Mouse (Mus musculus): ENCODE measurements around the gene Ctbs. TPM values are rescaled to one million over a fixed set of nuclear protein-coding genes. Genes with fewer than 3 reads are reported as not detected.

Ctbs gene
- polyA plus RNA-seq (2012; rRNA removed) = 4.4 and 4.5 TPM in 2 replicates

- Histone ChIP-seq H3K27ac (ENCODE audit: insufficient read depth, low read length) (peak within 1 kb of the TSS; percentile 54), H3K4me1 (ENCODE audit: control insufficient read depth, insufficient read depth, low read length) (no peaks in the 10 kb centered on the region), H3K4me3 (ENCODE audit: insufficient read depth, low read length) (peak within 1 kb of the TSS; percentile 73)
- no peak for TF ChIP-seq CTCF (IDR thresholded peaks at IDR 0.05; ENCODE audit: extremely low read depth, insufficient read depth, low read length)
- TF ChIP-seq POLR2A (IDR thresholded peaks at IDR 0.05; ENCODE audit: extremely low read depth, insufficient read depth, low read length) = no peak
These were observed at the start of gene Ctbs for GRCm38 (mm10) chr3:146449745-146450250. Gene Ctbs (plus strand): TSS chr3:146449795.

GRCm38 (mm10) chr3:146403770-146404169 lies 45.8 kb upstream of the Ctbs start:
- Histone ChIP-seq H3K27ac (ENCODE audit: insufficient read depth, low read length) (peak overlapping the region; percentile 95), H3K4me3 (ENCODE audit: insufficient read depth, low read length) (peak overlapping the region; percentile 91), H3K4me1 (ENCODE audit: control insufficient read depth, insufficient read depth, low read length) (peaks cover 9% of the 10 kb centered on the region)
- no peak for TF ChIP-seq POLR2A (IDR thresholded peaks at IDR 0.05; ENCODE audit: extremely low read depth, insufficient read depth, low read length)
- TF ChIP-seq CTCF (IDR thresholded peaks at IDR 0.05; ENCODE audit: extremely low read depth, insufficient read depth, low read length) = no peak

- no peak for TF ChIP-seq CTCF (IDR thresholded peaks at IDR 0.05; ENCODE audit: extremely low read depth, insufficient read depth, low read length)
- peak within 1 kb of the TSS; percentile 95 for H3K27ac ChIP-seq (ENCODE audit: insufficient read depth, low read length)
- H3K4me1 ChIP-seq (ENCODE audit: control insufficient read depth, insufficient read depth, low read length) = peaks cover 9% of the 10 kb centered on the region
- peak within 1 kb of the TSS; percentile 91 for H3K4me3 ChIP-seq (ENCODE audit: insufficient read depth, low read length)
These were observed 45.0 kb upstream of the Ctbs start, which contains the start of gene Ssx2ip for GRCm38 (mm10) chr3:146404311-146405201. Gene Ssx2ip (plus strand): TSS chr3:146404642.

GRCm38 (mm10) chr3:146405213-146406006 lies 44.2 kb upstream of the Ctbs start:
- Histone ChIP-seq H3K4me1 (ENCODE audit: control insufficient read depth, insufficient read depth, low read length) (peaks cover 9% of the 10 kb centered on the region), H3K27ac (ENCODE audit: insufficient read depth, low read length) (peak overlapping the region; percentile 92), H3K4me3 (ENCODE audit: insufficient read depth, low read length) (peak overlapping the region; percentile 91)
- TF ChIP-seq POLR2A (IDR thresholded peaks at IDR 0.05; ENCODE audit: extremely low read depth, insufficient read depth, low read length) (no peak), CTCF (IDR thresholded peaks at IDR 0.05; ENCODE audit: extremely low read depth, insufficient read depth, low read length) (no peak)

- Histone ChIP-seq H3K4me3 (ENCODE audit: insufficient read depth, low read length) (peak overlapping the region; percentile 91), H3K27ac (ENCODE audit: insufficient read depth, low read length) (no peak overlapping the region), H3K4me1 (ENCODE audit: control insufficient read depth, insufficient read depth, low read length) (peaks cover 10% of the 10 kb centered on the region)
- TF ChIP-seq CTCF (IDR thresholded peaks at IDR 0.05; ENCODE audit: extremely low read depth, insufficient read depth, low read length) = no peak
- no peak for TF ChIP-seq POLR2A (IDR thresholded peaks at IDR 0.05; ENCODE audit: extremely low read depth, insufficient read depth, low read length)
These were observed 43.6 kb upstream of the Ctbs start for GRCm38 (mm10) chr3:146406007-146406341.

GRCm38 (mm10) chr3:146407086-146407721 lies 42.4 kb upstream of the Ctbs start:
- peak overlapping the region; percentile 21; the same call in 1 of the 2 replicates for H3K4me3 ChIP-seq (ENCODE audit: insufficient read depth, low read length)
- peaks cover 17% of the 10 kb centered on the region for H3K4me1 ChIP-seq (ENCODE audit: control insufficient read depth, insufficient read depth, low read length)
- no peak for TF ChIP-seq CTCF (IDR thresholded peaks at IDR 0.05; ENCODE audit: extremely low read depth, insufficient read depth, low read length)
- no peak for TF ChIP-seq POLR2A (IDR thresholded peaks at IDR 0.05; ENCODE audit: extremely low read depth, insufficient read depth, low read length)
- no peak overlapping the region for H3K27ac ChIP-seq (ENCODE audit: insufficient read depth, low read length)

- H3K4me3 ChIP-seq (ENCODE audit: insufficient read depth, low read length) = no peak overlapping the region
- H3K4me1 ChIP-seq (ENCODE audit: control insufficient read depth, insufficient read depth, low read length) = peaks cover 17% of the 10 kb centered on the region
- H3K27ac ChIP-seq (ENCODE audit: insufficient read depth, low read length) = no peak overlapping the region
- TF ChIP-seq POLR2A (IDR thresholded peaks at IDR 0.05; ENCODE audit: extremely low read depth, insufficient read depth, low read length) = no peak
- no peak for TF ChIP-seq CTCF (IDR thresholded peaks at IDR 0.05; ENCODE audit: extremely low read depth, insufficient read depth, low read length)
These were observed 39.5 kb upstream of the Ctbs start for GRCm38 (mm10) chr3:146410114-146410513.

GRCm38 (mm10) chr3:146412008-146412407 lies 37.6 kb upstream of the Ctbs start:
- no peak overlapping the region for H3K4me3 ChIP-seq (ENCODE audit: insufficient read depth, low read length)
- no peak for TF ChIP-seq POLR2A (IDR thresholded peaks at IDR 0.05; ENCODE audit: extremely low read depth, insufficient read depth, low read length)
- no peak for TF ChIP-seq CTCF (IDR thresholded peaks at IDR 0.05; ENCODE audit: extremely low read depth, insufficient read depth, low read length)
- peaks cover 13% of the 10 kb centered on the region for H3K4me1 ChIP-seq (ENCODE audit: control insufficient read depth, insufficient read depth, low read length)
- H3K27ac ChIP-seq (ENCODE audit: insufficient read depth, low read length) = no peak overlapping the region

GRCm38 (mm10) chr3:146412480-146412879 lies 37.1 kb upstream of the Ctbs start:
- Histone ChIP-seq H3K4me3 (ENCODE audit: insufficient read depth, low read length) (no peak overlapping the region), H3K27ac (ENCODE audit: insufficient read depth, low read length) (no peak overlapping the region), H3K4me1 (ENCODE audit: control insufficient read depth, insufficient read depth, low read length) (peaks cover 11% of the 10 kb centered on the region)
- TF ChIP-seq CTCF (IDR thresholded peaks at IDR 0.05; ENCODE audit: extremely low read depth, insufficient read depth, low read length) (no peak), POLR2A (IDR thresholded peaks at IDR 0.05; ENCODE audit: extremely low read depth, insufficient read depth, low read length) (no peak)

All from cortical plate, adult 2 months (tissue).